Mouse (Mus musculus) lung, adult 2 months (tissue): ENCODE measurements at regions not wholly inside any gene's neighbourhood (a gene's known extent, or its start where the extent isn't known, plus 50 kb on each side); places are given as distances from the start of the nearest gene placed in this dataset.

Experiments used
- CTCF ChIP-seq: fragments of 200-500 bp; IDR thresholded peaks from 2 replicates; pipeline ENCODE4 v1.5.1; 2011; ENCODE audit warnings: mild to moderate bottlenecking, low read length, control low read depth; ENCODE audit not compliant: insufficient read depth
- POLR2A ChIP-seq: fragments of 200-500 bp; IDR thresholded peaks from 2 replicates; pipeline ENCODE4 v1.6.1; 2011; ENCODE audit warnings: low read depth, mild to moderate bottlenecking, control low read depth, low read length, borderline replicate concordance; ENCODE audit errors: extremely low read depth

DNA sequence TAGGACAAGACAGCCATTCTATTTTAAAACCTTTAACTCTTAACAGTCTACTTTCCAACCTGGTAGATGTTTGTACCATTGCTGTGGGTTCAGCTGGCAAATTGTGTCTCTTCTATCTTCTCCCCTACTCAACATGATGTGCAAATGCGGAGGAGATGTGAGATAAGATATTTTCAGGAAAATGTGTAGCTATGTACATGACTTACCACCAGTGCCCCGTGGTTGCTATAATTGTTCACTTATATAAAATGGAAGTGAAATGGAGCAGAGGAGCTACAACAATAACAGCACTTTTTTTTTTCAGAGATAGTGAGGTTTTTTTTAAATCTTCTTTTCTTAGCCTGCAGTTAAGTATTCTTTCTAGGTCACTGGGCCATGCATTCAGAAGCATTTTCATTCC is 492.4 kb upstream of the Adam34 start:
- no peak for TF ChIP-seq CTCF
- TF ChIP-seq POLR2A = no peak
